Mouse (Mus musculus) cortical plate, adult 2 months (tissue): Measurements from ENCODE around the gene Spop.

Source experiments
- CTCF ChIP-seq: fragments of 200-500 bp; IDR thresholded peaks from 2 replicates; pipeline ENCODE4 v1.5.1; 2011; ENCODE audit warnings: mild to moderate bottlenecking, control low read depth, low read length; ENCODE audit not compliant: insufficient read depth; ENCODE audit errors: extremely low read depth
- POLR2A ChIP-seq: fragments of 200-500 bp; IDR thresholded peaks from 2 replicates; pipeline ENCODE4 v1.6.1; 2011; ENCODE audit warnings: mild to moderate bottlenecking, low read length, control low read depth; ENCODE audit not compliant: insufficient read depth; ENCODE audit errors: extremely low read depth

- no peak for TF ChIP-seq CTCF
- no peak for TF ChIP-seq POLR2A
Observed at GRCm38 (mm10) chr11:95490104-95490503, 76.2 kb downstream of the Spop start.
